Comparison of ENCODE assay signal across 8 mouse cellular contexts in the genomic region with DNA sequence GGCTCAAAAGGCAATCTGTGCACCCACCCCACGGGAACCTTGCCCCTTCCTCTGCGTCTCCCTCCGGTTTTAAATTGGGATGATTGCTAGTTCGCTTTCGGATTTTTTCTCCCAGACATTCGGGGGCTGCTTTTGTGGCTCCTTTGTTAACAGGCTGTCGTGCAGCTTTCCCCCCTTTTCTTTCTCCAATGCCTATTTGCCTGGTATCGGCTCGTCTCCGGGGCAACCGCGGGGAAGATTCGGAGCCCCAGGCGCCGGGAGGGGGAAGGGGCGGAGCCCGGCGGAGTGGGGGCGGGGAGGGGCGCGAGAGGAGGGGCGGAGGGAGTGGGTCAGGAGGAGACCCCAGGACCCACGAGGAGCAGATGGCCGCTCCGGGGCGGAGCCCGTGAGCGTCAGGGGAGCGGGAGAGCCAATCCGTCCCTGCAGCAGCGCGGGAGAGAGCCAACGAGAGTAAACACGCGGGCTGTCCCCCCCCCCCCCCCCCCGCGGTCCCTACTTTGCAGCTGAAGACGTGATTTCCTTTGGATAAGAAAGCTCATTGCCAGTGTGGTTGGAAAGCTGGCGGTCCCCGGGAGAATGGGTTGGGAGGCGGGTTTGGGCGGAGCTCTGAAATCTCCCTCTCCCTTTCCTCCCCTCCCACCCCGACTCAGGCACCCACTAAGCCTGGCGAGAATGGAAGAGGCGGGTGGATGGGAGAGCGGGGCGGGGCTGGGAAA. TPM values are rescaled to one million over a fixed set of nuclear protein-coding genes. Genes with fewer than 3 reads are reported as not detected.
DNase-seq lines count a peak whose midpoint lies in the region; ATAC-seq and TF ChIP-seq lines count a peak whose summit lies in the region.

No protein-coding gene starts in this region.

- TF ChIP-seq CTCF in midbrain, postnatal 0 days (IDR thresholded peaks at IDR 0.05): no peak

- peak overlapping the region; percentile 69 for H3K4me2 ChIP-seq in embryonic facial prominence, embryonic 14.5 days (ENCODE audit: low read depth, low read length)
- H3K4me2 ChIP-seq in kidney, embryonic 16.5 days (replicated peaks; ENCODE audit: low read depth, low read length): peak overlapping the region; percentile 73
- H3K4me2 ChIP-seq in limb, embryonic 15.5 days: peak overlapping the region; percentile 77
- H3K4me2 ChIP-seq in midbrain, postnatal 0 days (ENCODE audit: low read depth, low read length, poor library complexity, severe bottlenecking): peak overlapping the region; percentile 71

- no peaks in the 10 kb centered on the region for H3K9me3 ChIP-seq in erythroblast, embryonic 14.5 days (ENCODE audit: control insufficient read depth, low read length)
- no peaks in the 10 kb centered on the region for H3K9me3 ChIP-seq in embryonic facial prominence, embryonic 14.5 days (ENCODE audit: control insufficient read depth, low read length)
- no peaks in the 10 kb centered on the region for H3K9me3 ChIP-seq in heart, embryonic 10.5 days
- no peaks in the 10 kb centered on the region for H3K9me3 ChIP-seq in kidney, embryonic 16.5 days (ENCODE audit: low read length)
- H3K9me3 ChIP-seq in limb, embryonic 15.5 days: no peaks in the 10 kb centered on the region
- no peaks in the 10 kb centered on the region for H3K9me3 ChIP-seq in midbrain, postnatal 0 days (ENCODE audit: low read length)

- peak overlapping the region; percentile 100 for H3K9ac ChIP-seq in embryonic facial prominence, embryonic 14.5 days (ENCODE audit: low read depth, low read length)
- peak overlapping the region; percentile 100 for H3K9ac ChIP-seq in kidney, embryonic 16.5 days (replicated peaks; ENCODE audit: low read length)
- H3K9ac ChIP-seq in limb, embryonic 15.5 days: peak overlapping the region; percentile 51
- H3K9ac ChIP-seq in midbrain, postnatal 0 days (replicated peaks; ENCODE audit: low read length, poor library complexity, severe bottlenecking): peak overlapping the region; percentile 96

- no peak for ATAC-seq in erythroblast, adult 5-6 weeks (replicated peaks; ENCODE audit: low FRiP score, poor library complexity, severe bottlenecking)
- ATAC-seq in embryonic facial prominence, embryonic 14.5 days (ENCODE audit: low read depth): peak; percentile 91
- peak; percentile 88 for ATAC-seq in kidney, embryonic 16.5 days (ENCODE audit: low FRiP score, low TSS enrichment)
- ATAC-seq in limb, embryonic 15.5 days (ENCODE audit: insufficient number of reproducible peaks, low FRiP score, low TSS enrichment, low read depth): peak; percentile 85
- peak; percentile 91 for ATAC-seq in midbrain, postnatal 0 days (ENCODE audit: low FRiP score)

- under 1% methylated on average over 37 of the region's 47 CpGs for WGBS in embryonic facial prominence, embryonic 14.5 days
- under 1% methylated on average over 47 of the region's 47 CpGs for WGBS in heart, embryonic 10.5 days
- WGBS in kidney, embryonic 16.5 days: under 1% methylated on average over 41 of the region's 47 CpGs
- WGBS in limb, embryonic 15.5 days: 2% methylated on average over 41 of the region's 47 CpGs
- WGBS in midbrain, postnatal 0 days: 2% methylated on average over 37 of the region's 47 CpGs

- H3K4me3 ChIP-seq in erythroblast, embryonic 14.5 days (replicated peaks): peak overlapping the region; percentile 62
- peak overlapping the region; percentile 85 for H3K4me3 ChIP-seq in embryonic facial prominence, embryonic 14.5 days (ENCODE audit: low read depth, low read length)
- H3K4me3 ChIP-seq in heart, embryonic 10.5 days: peak overlapping the region; percentile 86
- peak overlapping the region; percentile 90 for H3K4me3 ChIP-seq in kidney, embryonic 16.5 days (ENCODE audit: low read length)
- H3K4me3 ChIP-seq in limb, embryonic 15.5 days: peak overlapping the region; percentile 64
- H3K4me3 ChIP-seq in midbrain, postnatal 0 days (ENCODE audit: low read depth, low read length): peak overlapping the region; percentile 75

- DNase-seq in embryonic facial prominence, embryonic 14.5 days (ENCODE audit: low spot score): peak; percentile 99
- peak; percentile 97 for DNase-seq in heart, embryonic 10.5 days (ENCODE audit: low spot score)
- DNase-seq in midbrain, postnatal 0 days (ENCODE audit: low spot score): peak; percentile 97
- peak; percentile 54 to 75 for DNase-seq in spleen, postnatal 4 days (ENCODE audit: low spot score in 2 of 2)

- H3K36me3 ChIP-seq in erythroblast, embryonic 14.5 days (ENCODE audit: control insufficient read depth): no peaks in the 10 kb centered on the region
- H3K36me3 ChIP-seq in embryonic facial prominence, embryonic 14.5 days (ENCODE audit: control insufficient read depth, insufficient read depth, low read length): peaks cover 10% of the 10 kb centered on the region
- H3K36me3 ChIP-seq in heart, embryonic 10.5 days: peaks cover 9% of the 10 kb centered on the region
- no peaks in the 10 kb centered on the region for H3K36me3 ChIP-seq in kidney, embryonic 16.5 days (ENCODE audit: insufficient read depth, low read length)
- H3K36me3 ChIP-seq in limb, embryonic 15.5 days: no peaks in the 10 kb centered on the region
- peaks cover 7% of the 10 kb centered on the region; the same call in 1 of the 2 replicates for H3K36me3 ChIP-seq in midbrain, postnatal 0 days (ENCODE audit: insufficient read depth, low read length)

- H3K4me1 ChIP-seq in erythroblast, embryonic 14.5 days (ENCODE audit: control insufficient read depth): peaks cover 48% of the 10 kb centered on the region
- peaks cover 3% of the 10 kb centered on the region; the same call in 1 of the 2 replicates for H3K4me1 ChIP-seq in embryonic facial prominence, embryonic 14.5 days (ENCODE audit: control insufficient read depth, insufficient read depth, low read length)
- no peaks in the 10 kb centered on the region for H3K4me1 ChIP-seq in heart, embryonic 10.5 days
- peaks cover 4% of the 10 kb centered on the region for H3K4me1 ChIP-seq in kidney, embryonic 16.5 days (ENCODE audit: insufficient read depth, low read length)
- H3K4me1 ChIP-seq in limb, embryonic 15.5 days: peaks cover 8% of the 10 kb centered on the region
- H3K4me1 ChIP-seq in midbrain, postnatal 0 days (ENCODE audit: insufficient read depth, low read length): no peaks in the 10 kb centered on the region

- peak overlapping the region; percentile 100 for H3K27ac ChIP-seq in embryonic facial prominence, embryonic 14.5 days (replicated peaks; ENCODE audit: low read depth, low read length)
- peak overlapping the region; percentile 98 for H3K27ac ChIP-seq in heart, embryonic 10.5 days
- H3K27ac ChIP-seq in kidney, embryonic 16.5 days (ENCODE audit: low read length): peak overlapping the region; percentile 98
- H3K27ac ChIP-seq in limb, embryonic 15.5 days: peak overlapping the region; percentile 98
- peak overlapping the region; percentile 98 for H3K27ac ChIP-seq in midbrain, postnatal 0 days (ENCODE audit: low read depth, low read length)

- H3K27me3 ChIP-seq in erythroblast, embryonic 14.5 days (ENCODE audit: control insufficient read depth): peaks cover 70% of the 10 kb centered on the region
- no peaks in the 10 kb centered on the region for H3K27me3 ChIP-seq in embryonic facial prominence, embryonic 14.5 days (replicated peaks; ENCODE audit: control insufficient read depth, insufficient read depth, low read length)
- H3K27me3 ChIP-seq in heart, embryonic 10.5 days (ENCODE audit: insufficient read depth, poor library complexity, severe bottlenecking): no peaks in the 10 kb centered on the region
- no peaks in the 10 kb centered on the region for H3K27me3 ChIP-seq in kidney, embryonic 16.5 days (ENCODE audit: insufficient read depth, low read length)
- no peaks in the 10 kb centered on the region for H3K27me3 ChIP-seq in limb, embryonic 15.5 days
- no peaks in the 10 kb centered on the region for H3K27me3 ChIP-seq in midbrain, postnatal 0 days (ENCODE audit: insufficient read depth, low read length)

RNA-seq across cellular contexts. Expression of a gene that starts 2.2 kb away (rescaled TPM):
- polyA plus RNA-seq in erythroblast, embryonic 14.5 days (2012): 0.33 and 0.35 TPM in 2 replicates
- 9.0 and 13.6 TPM in 2 replicates for total RNA-seq in erythroblast, adult 5-6 weeks (2015; ENCODE audit: low replicate concordance)
- 10.9 and 14.5 TPM in 2 replicates for total RNA-seq in erythroblast, adult 5-6 weeks (2017; ENCODE audit: low replicate concordance)
- polyA plus RNA-seq in embryonic facial prominence, embryonic 14.5 days (2014; fragmentation: Nextera tagmentation; extraction: Ambion mirVana): 234 and 262 TPM in 2 replicates
- polyA plus RNA-seq in heart, embryonic 10.5 days (2016; fragmentation: Nextera tagmentation; extraction: Ambion mirVana): 43.5 and 74.2 TPM in 2 replicates
- 71.6 and 80.3 TPM in 2 replicates for polyA plus RNA-seq in kidney, embryonic 16.5 days (2015; fragmentation: Nextera tagmentation; extraction: Ambion mirVana)
- polyA plus RNA-seq in limb, embryonic 15.5 days (2015; fragmentation: Nextera tagmentation; extraction: Ambion mirVana): 126 and 148 TPM in 2 replicates
- total RNA-seq in midbrain, postnatal 0 days (2014; rRNA removed): 488 and 535 TPM in 2 replicates
- 230 and 265 TPM in 2 replicates for polyA plus RNA-seq in midbrain, postnatal 0 days (2015; fragmentation: Nextera tagmentation; extraction: Ambion mirVana)

Comparison
In these comparisons a context has a peak if more than half of its experiments do, and no peak if none do; other contexts are left out.
1. RNA of a gene that starts 2.2 kb away (polyA plus RNA-seq): 230 to 265 TPM in midbrain, postnatal 0 days, 234 to 262 TPM in embryonic facial prominence, embryonic 14.5 days, 126 to 148 TPM in limb, embryonic 15.5 days, 43.5 to 74.2 TPM in heart, embryonic 10.5 days and 71.6 to 80.3 TPM in kidney, embryonic 16.5 days; 0.33 to 0.35 TPM in erythroblast, embryonic 14.5 days; every median in the first group is over 10 times any median in the second.
2. Peak in every context shown above with its lines, with median percentiles within 50 percentile points of each other: H3K4me3 ChIP-seq, DNase-seq, H3K27ac ChIP-seq, H3K4me2 ChIP-seq and H3K9ac ChIP-seq.